Mouse (Mus musculus) embryo, embryonic 10.5 days (tissue): ENCODE data around the gene Mei1.
A peak's percentile ranks its signal among the peaks of the same experiment; 100 is the strongest.

Source experiments
- DNase-seq: peaks from one replicate; pipeline ENCODE4 v3.0.0-alpha.2; 2015; ENCODE audit warnings: low spot score

Gene Mei1

DNA sequence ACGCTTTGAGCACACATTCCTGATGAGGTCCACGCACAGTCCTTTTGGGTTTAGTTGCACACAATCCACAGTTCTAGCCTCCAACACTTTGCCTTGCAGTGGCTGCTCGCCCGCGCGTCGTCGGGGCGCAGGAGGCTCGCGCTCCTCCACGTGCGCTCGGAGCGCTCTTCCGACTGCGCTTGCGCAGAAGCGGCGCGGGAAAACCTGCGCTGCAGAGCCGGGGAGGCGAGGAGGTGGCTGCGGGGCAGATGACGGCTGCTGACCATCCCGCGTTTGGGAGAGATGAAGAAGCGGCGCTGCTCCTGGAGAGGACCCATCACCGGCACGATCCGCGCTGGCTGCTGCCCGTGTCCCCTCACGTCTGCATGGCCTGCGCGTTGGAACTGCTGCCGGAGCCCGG, at the start of gene Mei1:
TSS of gene Mei1 (plus strand) at position 99 of the 400 bp plus-strand sequence.
- peak; percentile 23 for DNase-seq

DNA sequence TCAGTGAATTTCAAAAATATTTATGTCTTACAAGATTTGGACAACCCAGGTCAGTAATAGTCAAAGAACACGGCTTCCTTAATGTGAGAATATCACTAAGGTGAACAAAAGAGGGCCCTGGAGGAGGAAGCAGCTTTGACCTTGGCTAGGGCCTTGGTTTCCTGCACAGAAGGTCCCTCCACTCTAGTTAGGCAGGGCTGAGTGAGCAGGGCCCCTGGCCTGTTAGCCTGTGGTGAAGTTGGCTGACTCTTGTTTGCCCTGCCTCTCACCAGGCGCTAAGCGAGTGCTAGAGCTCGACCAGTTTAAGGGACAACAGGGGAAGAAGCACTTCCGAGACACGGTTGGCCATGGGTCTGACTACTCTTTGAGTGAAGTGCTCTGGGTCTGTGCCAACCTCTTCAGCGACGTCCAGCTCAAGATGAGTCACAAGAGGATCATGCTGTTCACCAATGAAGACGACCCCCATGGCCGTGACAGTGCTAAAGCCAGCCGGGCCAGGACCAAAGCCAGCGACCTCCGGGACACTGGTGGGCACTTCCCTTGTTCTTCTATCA, 47.2 kb upstream of the Mei1 start:
- no peak for DNase-seq

DNA sequence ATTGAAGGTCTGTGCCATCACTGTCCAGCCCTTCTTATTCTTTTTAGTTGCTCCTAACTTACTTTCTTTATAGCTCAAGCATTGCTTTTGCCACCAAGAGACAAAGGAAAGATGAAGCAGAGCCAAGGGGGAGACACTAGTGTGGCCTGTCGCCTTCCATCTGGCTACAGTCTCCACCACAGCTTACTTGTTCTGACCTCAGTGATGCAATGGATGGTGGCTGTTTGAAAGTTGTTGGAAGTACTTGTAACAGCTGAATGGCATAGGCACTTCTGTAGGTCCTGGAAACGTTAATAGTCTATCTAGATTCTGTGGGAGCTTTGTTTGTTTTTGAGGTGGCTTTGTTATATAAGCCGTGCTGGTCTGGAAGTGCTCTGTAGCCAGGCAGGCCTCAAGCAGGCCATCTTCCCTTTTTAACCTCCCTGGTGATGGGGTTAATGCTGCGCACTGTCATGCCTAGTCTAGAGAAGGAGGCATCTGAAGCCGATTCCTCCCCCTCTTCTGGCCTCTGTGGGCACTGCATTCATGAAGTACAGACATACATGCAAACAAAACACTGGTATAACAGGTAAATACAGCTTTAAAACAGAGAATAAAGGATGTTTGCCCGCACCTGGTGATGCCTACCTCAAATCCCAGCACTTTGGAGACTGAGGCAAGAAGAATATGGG, 45.7 kb upstream of the Mei1 start:
- no peak for DNase-seq

DNA sequence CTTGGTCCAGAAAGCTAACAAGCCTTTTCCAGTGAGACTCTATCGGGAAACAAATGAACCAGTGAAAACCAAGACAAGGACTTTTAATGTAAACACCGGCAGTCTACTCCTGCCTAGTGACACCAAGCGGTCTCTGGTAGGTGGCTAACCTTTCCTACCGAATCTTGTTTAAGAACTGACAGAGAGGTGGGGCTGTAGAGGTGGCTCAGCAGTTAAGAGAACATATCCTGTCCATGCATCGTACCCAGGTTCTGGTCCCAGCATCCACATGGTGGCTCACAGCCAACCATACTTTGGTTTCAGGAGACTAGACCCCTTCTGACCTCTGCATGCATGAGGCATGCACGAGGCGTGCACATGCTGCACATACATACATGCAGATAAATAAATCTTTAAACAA, 42.5 kb upstream of the Mei1 start:
- DNase-seq = no peak

DNA sequence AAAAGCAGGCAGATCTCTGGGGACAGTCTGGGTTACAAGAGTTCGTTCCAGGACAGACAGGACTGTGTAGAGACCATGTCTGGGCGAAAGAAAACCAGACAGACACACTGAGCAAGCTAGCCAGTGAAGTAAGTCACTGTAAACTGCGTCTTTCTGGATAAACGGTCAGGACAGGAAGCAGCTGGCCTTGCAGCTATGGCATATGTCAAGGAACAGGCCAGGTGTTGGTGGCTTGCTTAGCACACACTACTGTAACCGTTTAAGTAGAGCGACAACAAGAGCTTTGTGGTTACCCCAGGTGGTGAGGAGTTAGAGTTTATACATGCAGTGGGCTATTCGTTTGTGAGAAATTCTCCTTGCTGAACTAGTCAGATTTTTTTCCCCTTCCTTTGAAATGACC, 42.1 kb upstream of the Mei1 start:
- no peak for DNase-seq

DNA sequence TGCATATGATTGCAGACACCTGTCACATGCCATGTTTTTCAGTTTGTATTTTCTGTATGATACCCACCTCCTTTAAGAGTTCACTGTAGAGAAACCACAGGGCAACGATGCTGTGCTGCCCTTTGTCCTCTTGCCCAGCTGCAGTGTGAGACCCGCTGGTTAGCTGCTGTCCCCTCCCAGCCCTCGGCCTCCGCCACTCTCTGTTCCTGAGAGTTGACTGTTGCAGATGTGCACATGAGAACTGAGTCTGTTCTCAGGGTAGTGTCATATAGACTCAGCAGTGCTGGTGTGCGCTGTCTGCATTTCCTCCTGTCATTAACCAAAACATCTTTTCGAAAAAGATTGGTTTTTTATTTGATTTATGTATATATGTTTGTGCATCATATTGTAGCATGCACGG, 37.4 kb upstream of the Mei1 start:
- DNase-seq = no peak

DNA sequence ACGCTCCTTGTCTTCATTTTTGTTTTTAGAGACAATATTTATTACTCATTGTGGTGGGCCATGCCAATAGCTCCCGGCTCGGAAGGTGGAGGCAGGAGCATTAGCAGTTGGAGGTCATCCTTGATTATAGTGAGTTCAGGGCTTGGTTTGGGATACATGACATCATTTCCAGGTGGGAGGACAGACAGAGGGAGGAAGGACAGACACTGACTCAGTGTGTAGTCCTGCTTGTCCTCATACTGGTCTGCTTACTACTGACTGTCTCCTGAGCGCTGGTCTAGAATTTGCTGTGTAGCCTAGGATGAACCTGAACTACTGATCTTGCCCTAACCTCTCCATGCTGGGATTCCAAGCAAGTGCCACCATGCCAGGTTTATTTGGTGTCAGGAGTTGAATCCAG, 36.0 kb upstream of the Mei1 start, which contains the start of gene Desi1:
TSS of gene Desi1 (minus strand) at position 101 of the 400 bp plus-strand sequence.
- no peak for DNase-seq

DNA sequence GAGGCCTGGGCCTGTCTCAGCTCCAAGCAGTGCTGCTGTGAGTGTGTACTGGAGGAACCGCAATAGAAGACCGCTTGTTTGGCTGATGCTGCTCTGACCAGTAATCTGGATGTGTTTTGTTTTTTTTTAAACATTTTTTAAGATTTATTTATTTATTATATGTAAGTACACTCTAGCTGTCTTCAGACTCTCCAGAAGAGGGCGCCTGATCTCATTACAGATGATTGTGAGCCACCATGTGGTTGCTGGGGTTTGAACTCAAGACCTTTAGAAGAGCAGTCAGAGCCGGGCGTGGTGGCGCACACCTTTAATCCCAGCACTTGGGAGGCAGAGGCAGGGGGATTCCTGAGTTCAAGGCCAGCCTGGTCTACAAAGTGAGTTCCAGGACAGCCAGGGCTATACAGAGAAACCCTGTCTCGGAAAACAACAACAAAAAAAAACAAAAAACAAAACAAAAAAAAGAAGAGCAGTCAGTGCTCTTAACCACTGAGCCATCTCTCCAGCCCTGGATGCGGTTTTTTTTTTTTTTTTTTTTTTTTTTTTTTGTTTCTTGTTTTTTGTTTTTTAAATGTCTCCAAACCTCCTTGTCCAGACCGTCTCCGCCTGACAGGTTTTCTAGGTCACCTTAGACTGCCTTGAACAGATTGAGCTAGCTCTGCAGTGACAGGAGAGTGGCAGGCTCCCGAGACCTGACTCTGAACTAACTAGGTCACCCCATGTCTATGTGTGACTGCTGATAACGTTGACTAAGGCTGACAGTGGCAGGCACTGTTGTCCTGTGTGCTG, 33.7 kb upstream of the Mei1 start:
- DNase-seq = peak; percentile 63

DNA sequence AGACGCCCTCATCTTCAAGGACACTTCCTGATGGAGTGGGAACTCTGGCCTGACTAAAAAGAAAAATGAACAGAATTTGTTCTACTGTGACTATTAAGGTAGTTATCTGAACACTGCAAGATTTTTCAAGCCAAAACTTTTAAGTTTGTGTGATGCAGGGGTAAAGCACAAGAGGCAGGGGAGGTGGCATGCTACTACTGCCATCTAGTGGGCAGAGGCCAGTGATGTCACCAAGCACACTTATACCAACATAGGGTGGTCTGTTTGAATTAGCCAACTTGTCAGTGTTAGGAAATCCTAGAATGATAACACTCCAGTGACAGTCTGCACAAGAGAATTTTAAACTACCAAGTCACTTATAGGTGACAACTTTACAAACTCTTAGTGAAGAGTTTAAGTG, 29.1 kb upstream of the Mei1 start:
- peak; percentile 78 for DNase-seq

DNA sequence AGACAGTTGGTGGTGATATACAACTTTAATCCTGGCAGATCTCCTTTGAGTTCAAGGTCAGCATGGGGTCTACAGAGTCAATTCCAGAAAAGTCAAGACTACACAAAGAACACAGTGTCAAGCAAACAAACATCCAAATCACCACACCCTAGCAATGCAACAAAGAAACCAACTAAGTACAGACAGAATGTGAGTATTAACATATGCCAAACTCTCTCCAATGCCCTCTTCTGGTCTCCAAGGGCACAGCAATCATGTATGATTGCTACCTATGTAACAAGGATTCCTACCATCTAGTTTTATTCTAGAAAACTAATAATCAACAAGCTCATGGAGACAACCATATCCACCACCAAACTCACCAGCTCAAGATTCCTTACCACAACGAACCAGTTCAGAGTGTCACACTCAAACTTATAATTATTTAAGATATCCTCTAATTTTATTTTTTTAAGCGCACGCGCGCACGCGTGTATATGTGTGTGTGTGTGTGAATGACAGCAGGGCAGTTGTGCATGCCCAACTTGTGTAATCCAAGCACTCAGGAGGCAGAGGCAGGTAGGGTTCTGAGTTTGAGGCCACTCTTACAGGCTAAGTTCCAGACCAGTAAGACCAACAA, 25.5 kb upstream of the Mei1 start:
- DNase-seq = peak; percentile 21

DNA sequence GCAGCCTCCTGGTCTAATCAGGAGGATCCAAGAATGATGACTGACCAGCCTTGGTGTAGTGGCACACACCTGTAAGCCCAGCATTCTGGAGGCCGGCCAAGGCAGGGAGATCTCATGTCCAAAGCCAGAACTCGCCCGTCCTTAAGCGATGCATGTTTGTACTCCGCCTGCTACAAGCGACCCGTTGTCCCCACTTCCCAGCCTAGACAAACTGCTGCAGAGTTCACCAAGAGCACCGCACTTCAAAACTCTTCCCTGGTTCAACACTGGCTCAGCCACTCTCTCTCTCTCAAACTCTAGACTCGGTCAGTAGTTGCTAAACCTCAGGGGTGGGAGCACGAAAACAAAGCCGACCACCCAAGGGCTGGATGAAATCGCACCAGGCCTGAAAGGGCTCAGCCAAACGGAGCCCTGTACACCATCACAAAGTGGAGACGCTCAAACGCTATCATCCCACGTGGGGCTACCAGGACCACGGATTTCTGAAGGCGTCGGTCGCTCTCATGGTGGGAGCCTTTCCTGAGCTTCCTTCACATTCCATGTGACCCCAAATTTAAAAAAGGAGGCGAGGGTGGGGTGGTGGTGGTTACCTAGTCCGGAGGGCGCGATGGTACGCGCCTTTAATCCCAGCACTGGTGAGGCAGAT, 23.4 kb upstream of the Mei1 start:
- peak; percentile 31 for DNase-seq

DNA sequence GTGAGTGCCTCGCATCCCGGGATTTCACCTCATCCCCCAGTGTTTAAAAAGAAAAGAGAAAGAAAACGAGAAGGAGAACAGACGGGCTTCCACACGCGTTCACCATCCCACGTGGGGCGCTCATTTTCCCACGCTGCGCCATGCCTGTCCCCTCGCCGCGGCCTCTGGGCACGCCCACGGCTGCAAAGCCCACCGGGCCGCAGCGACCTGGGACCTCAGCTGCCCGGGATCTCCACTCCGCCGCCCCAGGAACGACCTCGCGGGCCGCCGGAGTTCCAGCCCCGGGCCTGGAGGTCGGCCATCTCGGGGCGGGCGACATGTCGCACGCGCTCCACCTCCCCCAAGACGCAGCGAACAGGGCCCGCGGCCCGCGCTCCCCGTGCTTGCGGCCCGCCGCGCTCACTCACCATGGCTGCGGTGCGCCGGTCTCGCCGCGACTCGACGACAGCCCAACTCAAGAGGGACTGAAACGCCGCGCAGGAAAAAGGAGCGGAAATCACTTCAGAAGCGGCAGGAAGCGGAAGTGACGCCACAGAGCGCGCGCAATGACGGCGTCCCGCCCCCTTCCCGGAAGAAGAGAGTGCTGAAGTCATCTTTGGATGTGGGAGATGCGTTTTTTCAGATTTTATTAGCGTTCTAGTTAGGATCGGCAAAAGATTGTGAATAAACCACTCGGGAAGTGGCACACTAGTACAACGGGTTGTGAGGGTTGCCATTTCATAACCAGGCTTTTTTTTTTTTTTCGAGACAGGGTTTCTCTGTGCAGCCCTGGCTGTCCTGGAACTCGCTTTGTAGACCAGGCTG, 22.5 kb upstream of the Mei1 start, which contains the start of gene Snu13:
TSS of gene Snu13 (minus strand) at position 519 of the 804 bp plus-strand sequence.
- peak; percentile 93 for DNase-seq

DNA sequence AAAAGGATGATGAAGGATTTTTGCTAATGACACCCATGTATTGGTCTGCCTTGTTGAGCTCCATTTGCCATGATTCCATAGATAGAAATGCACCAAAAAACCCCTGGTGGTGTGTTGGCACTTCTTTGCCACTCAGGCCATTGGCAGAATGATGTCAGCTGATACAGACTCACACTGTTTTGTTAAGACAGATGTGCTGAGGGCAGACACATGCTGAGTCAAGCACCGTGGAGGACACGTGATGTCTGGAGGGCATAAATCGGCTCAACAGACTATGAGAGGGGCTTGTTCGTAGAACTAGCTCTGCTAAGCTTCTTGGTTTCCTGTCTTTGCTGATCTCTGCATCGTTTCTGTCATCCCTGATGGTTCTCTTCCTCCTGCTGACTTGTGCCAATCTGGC, 17.3 kb upstream of the Mei1 start:
- DNase-seq = no peak

DNA sequence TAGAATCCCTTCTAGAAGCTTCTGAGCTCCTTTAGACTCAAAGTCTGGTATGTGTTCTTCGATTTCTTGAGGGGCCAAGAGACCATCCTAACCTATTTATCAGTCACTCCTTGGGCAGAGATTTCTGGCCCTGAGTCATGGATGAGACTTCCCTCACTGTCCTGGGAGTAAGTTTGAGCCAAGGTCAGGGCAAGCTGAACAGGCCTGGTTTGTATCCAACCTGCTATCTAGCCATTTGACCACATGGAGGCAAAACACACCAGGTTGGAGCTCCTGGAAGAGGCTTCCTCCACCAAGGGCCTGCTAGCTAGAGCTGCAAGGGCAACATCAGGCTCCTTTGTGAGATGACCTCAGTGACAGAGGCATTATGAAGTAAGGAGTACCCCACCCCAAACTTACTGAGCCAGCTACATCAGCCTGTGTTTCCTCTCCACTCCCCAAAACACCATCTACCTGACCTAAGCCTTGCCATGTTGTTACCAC, 11.0 kb upstream of the Mei1 start, which contains the start of gene 4930407I10Rik:
TSS of gene 4930407I10Rik (plus strand) at position 433 of the 483 bp plus-strand sequence.
- no peak for DNase-seq

DNA sequence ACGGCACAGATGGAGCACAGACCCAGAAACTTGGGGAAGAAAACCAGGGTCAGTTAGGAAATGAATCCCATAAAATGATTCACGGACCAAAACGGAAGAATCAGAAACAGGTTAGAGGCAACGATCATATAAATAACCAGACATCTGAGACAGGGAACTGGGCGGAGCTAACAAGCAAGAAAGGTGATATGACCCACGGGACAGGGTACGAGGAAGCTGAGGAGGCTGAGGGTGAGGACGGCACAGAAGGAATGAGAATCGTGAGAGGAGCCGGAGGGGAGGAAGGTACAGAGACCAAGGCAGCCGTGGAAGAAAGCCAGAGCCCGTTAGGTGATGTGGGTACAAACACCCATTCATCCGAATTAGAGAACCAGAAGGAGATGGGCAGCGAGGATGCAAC, 5.9 kb upstream of the Mei1 start:
- DNase-seq = no peak

DNA sequence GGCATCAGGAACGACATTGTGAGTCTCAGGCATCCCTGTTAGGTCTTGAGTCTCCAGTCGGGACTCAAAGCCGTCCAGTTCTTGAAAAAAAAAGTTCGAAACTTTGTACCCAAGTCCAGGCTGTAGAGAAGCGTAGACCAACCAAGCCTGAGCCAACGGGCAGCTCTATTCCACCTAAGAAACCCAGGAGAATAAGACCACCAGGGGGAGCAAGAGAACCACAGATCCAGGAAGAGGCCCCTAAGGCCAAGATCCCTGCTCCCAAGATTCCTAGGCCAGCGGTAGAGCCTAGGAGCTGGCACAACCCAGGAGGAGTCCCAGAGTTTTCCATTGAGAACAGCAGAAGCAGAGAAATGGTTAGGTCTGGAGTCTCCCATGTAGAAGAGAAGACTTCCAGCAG, 4.3 kb upstream of the Mei1 start:
- DNase-seq = peak; percentile 95

DNA sequence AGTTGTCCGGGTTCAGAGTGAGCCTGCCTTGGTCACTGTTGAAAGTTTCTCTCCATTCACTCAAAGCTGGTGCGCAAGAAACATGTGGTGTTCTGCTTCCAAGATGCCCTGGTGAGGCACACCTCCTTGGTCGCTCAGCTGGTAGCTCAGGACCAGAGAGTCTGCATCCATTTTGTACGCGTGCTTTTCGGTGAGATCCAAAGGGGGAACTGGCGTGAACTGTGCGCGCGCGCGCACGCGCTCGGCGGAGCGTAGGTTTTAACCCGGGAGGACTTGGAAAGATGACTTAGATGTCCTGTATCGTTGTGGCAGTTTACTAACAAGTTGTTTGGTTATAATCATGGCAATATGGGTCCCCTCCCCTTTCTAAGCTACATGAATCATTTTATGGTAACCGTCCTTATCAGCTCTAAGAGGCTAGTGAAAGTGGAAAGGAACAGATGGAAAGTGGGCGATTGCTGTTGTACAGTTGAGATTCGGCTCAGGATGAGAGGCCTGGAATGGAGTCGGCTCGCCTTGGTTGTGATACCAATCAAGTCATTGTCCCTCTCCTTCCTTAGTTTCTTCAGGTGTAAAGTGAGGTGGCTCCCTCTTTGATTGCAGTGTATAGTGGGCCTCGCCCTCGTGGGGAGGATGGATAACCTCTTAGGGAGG, 2.1 kb downstream of the Mei1 start:
- no peak for DNase-seq

DNA sequence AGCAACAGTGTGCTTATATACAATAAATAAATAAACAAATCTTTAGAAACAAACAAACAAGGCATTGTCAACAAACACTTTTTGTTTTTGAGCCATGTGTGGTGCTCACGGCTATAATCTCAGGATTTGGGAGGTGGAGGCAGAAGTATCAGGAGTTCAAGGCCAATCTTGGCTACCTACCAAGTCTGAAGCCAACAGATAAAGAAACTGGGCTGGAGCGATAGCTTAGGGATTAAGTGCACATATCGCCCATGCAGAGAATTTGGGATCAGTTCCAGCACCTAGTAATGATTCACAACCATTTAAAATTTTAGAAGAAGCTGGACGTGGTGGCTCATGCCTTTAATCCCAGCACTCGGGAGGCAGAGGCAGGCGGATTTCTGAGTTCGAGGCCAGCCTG, 3.7 kb downstream of the Mei1 start:
- no peak for DNase-seq

DNA sequence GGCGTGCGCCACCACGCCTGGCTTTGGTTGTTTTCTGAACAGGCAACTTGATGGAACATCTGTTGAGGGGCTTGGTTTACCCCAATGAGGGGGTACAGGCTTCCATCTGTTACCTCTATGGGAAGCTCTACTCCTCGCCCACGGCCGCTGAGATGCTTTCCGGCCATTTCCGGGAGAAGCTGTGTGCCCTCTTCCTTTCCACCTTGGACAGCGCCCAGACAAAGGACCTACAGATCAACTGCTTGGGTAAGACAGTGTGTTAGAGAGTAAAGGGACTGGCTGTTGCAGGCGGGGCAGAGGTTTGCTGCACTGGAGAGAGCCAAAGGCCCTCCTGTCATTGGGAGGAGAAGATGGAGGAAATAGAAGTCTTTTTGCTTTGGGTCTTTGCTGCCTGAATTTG, 10.1 kb downstream of the Mei1 start:
- peak; percentile 36 for DNase-seq

DNA sequence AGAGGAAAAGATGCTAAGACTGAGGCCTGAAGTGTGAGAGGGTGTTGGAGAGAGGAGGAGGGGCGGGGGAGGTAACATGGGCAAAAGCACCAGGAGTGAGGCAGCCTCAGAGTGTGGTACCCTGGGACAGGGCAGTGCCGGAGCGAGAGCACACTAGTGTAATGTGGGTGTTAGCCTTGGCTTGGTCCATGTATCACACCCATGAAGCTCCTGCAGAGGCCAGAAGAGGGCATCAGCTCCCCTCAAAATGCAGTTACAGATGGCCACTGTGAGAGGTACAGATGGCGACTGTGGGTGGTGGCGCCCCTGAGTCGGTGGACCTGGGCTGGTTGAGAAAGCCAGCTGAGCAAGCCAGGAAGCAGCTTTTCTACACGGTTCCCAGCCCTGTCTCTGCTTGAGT, 11.4 kb downstream of the Mei1 start:
- peak; percentile 68 for DNase-seq

DNA sequence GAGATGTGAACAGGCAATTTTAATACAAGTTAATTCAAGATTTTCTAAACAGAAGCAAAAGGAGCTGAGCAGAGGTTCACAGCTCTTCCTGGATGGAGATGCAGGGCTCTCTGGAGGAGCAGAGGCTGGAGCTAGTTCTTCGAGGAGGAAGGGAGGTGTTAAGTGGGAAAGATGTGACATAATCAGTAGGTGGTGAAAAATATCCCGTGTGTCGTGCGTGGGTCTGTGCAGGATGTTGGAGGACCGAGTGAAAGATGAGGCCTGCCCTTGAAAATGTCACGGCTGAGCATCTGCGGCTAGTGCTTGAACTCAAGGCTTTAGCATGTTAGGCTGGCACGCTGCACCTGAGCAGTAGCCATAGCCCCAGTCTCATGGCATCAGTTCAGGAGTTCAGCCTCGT, 15.8 kb downstream of the Mei1 start:
- no peak for DNase-seq
